Mouse (Mus musculus) fat pad, adult 2 months (tissue): ENCODE measurements at regions not wholly inside any gene's neighbourhood (a gene's known extent, or its start where the extent isn't known, plus 50 kb on each side); places are given as distances from the start of the nearest gene placed in this dataset.

ENCODE experiments used
- DNase-seq: peaks from one replicate; pipeline ENCODE4 v3.0.0-alpha.2; 2011; ENCODE audit warnings: low read depth, low spot score; ENCODE audit errors: extremely low read depth

DNA sequence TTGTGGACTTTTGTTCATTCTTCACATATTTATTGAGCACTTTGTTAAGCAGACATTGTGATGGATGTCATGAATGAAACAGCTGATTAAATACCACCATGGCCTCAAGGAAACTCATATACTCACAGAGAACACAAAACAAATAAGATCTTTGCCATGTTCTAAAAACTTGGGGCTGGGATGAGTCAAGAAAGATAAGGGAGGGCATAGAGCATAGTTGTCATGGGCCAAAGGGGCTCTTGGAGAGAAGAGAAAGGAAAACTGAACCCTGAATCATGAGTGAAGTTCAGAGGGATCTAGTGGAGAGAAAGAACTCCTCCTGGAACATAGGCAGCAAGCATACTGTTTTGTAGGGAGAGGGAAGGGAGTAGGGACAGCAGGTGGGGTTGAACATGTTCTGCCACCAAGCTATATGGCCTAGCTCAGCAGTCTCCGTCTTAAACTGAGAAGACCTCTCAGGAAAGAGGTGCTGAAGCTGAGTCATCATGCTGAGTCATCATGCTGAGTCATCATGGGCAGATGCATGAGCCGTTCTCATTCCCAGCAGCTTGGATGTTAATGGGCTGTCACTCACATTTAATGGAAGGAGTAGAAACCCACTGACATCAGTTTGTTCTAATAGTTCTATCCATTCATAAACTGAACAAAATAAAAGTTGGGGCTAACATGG, 69.6 kb downstream of the Cetn3 start:
- no peak for DNase-seq

DNA sequence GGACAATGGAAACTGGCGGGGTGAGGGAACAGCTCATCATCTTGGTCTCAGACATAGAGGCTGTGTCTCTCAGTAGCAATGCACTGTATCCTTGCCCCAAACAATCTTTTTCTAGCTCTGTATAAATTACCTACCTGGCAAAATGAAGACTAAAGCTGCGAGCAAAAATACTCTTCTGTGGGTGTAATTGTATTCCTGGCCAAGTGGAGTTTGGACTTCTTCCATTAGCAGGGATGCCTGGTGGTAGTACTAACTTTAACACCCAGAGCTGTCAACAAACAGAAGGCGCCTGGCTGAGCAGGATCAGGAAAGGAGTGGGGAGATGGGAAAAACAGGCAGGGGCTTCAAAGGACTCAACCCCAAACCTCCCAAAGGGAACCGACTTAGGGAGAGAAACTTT, 73.2 kb downstream of the Cetn3 start:
- DNase-seq: no peak

DNA sequence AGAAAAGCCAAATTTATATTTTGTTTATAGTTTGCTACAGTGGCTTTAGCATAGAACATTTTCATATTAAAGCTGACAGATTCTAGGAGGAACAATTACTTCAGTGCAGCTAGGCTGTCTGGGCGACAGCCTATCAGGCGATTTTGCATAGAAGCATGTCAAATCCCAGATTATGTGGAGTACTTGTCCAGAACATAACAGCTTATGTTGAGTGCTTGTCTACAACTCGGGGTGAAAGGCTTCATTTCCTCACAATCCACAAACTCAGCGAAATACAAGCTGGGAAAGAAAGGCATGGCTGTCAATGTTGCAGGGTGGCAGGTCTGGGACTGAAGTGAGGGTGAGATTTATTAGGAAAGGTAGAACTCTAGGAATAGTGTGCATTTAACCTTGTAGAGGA, 77.8 kb downstream of the Cetn3 start:
- DNase-seq: no peak

DNA sequence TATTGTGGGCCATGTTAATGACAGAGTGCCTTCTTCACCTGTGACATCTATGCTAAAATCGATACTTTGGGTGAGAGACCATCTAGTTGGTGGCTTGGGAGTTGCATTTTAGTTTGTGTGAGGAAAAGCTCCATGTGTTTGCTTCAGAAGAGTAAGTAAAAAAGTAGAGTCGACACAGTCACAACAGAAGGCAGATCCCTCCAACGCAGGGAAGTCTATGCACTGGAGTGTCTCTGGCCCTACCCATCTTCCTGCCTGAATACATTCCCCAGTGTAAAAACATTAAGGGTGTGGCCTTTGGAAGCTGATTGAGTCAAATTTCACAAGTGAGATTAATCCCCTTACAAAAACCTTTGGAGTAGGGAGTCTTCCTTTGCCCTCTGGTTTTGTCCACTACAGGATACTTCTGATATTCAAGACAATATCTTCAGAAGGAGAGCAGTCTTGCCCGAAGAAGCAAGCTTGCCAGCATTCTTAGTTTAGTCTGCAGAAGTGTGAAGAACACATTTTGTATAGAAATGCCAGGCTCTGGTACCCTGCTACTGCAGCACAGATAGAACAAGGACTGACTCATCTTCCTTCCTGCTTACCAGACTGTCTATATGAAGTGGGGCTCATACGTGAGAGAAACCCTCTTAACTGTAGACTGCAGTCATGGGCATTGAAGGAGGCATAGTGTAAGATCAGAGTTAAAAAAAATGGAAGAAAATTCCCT, 79.2 kb downstream of the Cetn3 start:
- DNase-seq: no peak

DNA sequence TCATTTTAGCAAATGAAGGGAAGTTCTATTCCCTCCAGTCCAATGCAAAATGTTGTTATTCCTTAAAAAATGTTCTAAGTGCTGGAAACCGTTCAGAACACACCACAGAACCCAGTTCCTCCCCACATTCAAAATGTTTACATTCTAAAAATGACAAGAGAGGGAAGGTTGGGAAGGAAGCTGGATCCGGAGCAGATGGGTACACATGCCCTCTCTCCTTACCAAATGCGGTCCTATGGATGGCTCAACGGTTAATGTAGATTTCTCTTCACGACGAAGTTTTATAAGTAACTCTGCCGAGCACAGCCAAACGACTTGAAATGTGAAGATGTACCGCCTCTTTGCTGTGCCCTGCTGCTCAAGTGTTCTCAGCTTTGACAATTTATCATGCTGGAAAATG, 88.3 kb downstream of the Cetn3 start:
- DNase-seq: no peak

DNA sequence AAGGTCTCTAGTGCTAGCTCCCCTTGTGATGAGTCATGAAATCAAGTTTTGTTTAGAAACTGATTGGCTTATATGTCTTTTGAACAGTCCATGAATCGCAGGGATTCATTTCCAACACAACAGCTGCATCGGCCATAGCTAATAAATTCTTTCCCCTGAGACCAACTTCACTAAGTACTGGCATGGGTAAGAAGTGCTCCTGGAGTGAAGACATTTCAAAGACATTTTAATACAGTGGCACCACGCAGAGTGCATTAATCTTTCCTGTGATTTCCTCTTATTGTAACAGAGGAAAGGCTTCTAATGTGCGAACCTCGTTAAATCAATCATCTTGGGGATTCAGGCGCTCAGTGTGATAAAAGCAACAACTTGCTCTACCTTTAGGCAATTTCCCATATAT, 103.0 kb downstream of the Cetn3 start:
- DNase-seq: no peak

DNA sequence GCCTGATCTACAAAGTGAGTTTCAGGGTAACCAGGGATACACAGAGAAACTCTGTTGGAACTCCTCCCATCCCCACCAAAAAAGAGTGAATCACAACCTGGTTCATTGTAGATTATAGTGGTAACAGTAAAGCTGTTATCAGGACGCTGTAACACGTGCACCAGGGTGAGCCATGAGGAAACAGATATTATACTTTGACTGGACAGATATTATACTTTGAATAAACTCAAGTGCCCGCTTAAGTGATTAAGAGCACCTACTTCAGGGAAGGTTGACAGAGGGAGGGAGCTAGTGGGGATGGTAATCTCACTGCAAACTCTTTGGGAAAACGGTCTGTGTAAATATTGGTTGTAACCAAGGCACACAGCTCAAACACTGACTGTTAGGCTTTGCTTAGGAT, 147.4 kb downstream of the Cetn3 start:
- no peak for DNase-seq

DNA sequence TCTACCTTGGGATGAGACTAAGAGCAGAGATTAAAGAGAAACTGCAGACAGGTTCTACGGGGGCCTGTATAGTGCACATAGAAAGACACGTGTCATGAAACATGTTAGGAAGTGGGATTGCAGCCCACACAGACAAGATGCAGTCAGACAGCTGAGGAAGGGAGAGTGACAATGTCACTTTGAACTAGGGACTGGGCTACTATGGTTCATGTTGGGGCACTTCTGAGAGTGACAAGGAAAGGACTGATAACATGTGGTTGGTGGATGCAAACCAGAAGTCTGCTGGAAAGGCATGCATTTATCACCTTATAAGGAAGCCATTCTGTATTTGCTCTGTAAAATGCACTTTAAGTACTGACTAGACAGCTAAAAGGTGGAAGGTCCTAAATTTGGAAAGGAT, 148.3 kb downstream of the Cetn3 start:
- DNase-seq: no peak

DNA sequence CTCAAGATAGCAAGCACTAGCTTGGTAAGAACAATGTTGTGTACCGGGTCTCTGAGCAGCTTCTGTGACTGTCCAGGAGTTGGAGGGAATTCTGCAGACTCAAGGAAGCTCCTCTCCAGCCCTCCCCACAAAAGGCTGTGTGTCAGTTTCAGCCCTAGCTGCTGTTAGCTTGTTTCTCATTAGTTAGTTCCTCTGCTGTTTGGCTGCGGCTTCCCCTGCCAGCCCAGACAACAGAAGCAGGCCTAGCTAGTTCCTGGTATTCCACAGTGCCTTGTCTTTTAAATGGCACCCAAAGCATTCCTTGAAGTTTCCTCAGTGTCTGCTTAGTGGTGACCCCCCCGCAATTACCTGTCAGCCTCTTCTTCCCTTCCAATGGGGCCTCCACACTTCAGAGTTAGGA, 154.2 kb downstream of the Cetn3 start:
- no peak for DNase-seq

DNA sequence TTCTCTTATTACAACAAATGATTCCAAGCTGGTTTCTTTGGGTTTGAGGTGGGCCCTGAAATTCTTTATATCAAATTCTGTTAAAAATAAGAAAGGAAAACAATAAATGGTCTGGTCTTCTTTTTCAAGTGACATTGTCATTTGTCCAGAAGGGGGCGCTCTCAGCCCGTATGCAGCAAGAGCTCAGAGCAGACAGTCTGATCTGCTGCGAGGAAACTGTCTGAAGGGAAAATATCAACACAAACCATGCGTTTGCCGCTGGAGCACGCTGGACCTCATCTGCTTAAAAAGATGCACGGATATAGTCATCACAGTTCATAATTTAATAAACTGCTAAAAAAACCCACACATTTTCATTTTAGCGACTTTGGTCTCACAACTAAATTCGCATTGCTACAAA, 161.2 kb downstream of the Cetn3 start:
- DNase-seq: no peak

DNA sequence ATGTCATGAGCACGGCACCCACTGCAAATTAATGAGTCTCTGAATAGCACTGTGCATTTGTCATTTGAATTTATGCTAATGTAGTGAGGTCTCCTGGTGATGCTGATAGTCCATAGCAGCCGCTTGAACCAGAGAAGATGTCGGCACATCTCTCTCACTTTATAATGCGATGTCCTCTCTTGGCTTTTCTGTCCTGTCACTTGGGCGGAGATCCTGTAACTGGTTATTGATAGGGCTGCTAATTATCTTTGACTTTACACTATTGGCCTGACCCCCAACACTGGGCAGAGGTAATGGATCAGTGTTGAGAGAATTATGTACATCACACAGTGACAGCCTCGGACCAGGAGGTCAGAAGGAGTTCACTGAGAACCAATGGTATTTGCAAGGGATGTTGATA, 161.6 kb downstream of the Cetn3 start:
- DNase-seq: no peak

DNA sequence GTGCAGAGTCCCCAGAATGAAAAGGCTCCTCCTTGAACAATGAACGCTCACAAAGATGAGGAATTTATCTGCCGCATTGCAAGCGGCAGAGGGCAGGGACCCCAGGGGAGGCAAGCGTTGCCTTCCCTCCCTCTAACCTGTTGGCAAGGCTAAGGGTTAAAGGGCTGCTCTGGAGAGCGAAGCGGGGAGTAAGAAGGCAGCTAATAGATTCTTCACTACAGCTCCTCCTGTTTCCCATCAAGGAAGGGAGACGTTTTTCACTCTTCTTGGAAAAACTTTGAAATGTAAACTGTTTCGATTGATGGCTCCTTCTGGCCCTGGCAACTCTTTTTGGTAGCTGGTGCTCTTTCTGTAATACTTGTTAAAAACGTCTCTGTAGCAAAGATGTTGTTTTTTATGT, 162.9 kb downstream of the Cetn3 start:
- DNase-seq: no peak

DNA sequence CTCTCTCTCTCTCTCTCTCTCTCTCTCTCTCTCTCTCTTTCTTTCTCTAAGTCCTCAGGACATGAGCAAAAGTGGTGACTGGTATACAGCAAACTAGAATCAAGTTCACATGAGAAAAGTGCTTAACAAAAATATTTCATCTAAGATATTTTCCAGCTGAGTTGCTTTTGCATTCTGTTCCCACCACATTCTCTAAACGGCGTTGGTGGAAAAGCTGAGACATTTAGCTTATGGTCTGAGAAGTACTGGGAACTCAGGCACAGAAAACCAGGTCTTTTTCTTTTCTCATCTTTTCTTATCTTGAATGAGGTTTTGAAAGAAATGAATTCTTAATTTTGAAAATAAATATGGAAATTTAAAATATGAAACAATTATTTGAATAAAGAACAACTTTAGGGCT, 182.6 kb downstream of the Cetn3 start:
- DNase-seq: no peak

DNA sequence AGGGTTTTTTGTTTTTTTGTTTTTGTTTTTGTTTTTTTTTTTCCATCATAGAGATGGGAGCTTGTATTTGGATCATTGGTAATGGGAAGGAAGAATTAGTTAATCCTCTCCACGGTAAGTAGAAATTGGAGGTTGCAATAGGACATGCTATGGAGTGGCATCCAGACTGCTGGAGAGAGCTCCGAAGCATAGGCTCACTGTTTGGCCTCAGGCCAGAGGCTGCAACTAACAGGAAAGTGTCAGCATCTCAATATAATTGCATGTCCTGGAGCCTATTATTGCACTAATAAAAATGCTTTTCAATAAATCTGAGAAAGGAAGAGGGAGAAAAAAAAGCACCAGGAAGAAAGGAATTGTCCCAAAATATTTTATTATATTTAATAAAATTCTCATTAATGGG, 193.0 kb downstream of the Cetn3 start:
- DNase-seq: no peak

DNA sequence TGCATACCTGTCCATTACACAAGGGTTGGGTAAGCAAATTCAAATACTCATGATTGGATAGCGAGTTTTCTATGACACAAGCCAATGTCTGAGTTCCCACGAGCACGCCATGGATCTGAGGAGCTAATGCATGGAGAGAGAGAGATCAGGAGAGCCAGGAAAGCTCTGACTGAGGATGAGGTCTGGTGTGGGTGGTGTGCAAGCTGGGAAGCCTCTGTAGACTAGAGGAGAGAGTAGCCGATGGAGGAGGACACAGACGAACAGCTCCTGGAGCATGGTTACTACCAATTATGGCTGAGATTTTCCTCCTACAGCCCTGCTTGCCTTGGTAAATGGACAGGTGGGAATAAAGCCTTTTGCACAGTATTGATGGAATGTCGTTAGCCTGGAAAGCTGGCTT, 195.1 kb downstream of the Cetn3 start:
- DNase-seq: no peak

DNA sequence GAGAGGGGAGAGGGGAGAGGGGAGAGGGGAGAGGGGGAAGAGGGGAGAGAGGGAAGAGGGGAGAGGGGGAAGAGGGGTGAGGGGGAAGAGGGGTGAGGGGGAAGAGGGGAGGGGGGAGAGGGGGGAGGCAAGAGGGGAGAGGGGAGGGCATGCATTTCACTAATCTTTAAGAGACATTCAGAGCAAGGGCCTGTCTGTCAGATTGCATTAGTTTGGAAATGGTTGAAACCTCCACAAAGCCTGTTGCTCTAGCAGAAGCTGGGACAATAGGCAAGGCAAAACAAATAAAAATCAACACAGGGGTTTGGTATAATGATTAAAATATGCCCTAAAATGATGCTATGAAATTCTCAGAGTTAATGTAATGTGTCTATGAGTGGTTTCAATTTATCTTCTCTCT, 196.4 kb downstream of the Cetn3 start:
- DNase-seq: no peak

DNA sequence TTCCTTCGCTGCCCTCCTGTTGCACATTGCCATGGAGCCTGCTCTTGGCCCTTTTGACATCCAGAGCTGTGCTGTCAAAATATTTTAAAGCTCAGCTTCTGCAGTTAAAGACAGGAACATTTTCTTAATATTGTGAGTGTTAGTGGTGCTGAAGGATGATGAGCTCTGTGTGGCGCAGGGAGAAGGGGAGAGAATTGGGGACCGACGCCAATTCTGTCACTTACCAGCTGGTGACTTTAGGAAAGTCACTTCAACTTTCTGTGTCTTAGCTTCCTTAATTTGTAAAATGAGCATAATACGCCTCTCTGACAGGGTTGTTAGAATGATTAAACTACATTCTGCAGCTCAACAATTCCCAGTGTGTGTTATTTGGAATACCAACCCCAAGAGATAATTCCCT, 197.2 kb downstream of the Cetn3 start:
- no peak for DNase-seq

DNA sequence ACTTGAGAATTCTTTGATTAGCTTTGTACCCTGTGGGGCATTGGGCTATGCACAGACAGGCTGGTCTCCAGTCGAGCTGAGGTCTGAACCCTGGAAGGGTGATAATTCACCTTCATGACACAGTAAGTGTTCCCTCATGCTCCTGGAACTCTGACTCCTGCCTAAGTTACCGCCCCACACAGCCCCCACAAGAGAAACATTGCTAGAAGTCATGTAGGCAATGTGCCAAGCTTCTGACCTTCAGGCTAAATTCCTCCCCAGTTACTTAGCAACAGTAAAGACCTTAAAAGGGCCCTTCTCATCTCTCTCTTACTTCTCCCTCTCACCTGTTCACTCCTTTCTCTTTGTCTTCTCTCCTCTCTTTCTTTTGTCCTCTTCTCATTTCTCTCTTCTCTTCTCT, 199.6 kb downstream of the Cetn3 start:
- no peak for DNase-seq

DNA sequence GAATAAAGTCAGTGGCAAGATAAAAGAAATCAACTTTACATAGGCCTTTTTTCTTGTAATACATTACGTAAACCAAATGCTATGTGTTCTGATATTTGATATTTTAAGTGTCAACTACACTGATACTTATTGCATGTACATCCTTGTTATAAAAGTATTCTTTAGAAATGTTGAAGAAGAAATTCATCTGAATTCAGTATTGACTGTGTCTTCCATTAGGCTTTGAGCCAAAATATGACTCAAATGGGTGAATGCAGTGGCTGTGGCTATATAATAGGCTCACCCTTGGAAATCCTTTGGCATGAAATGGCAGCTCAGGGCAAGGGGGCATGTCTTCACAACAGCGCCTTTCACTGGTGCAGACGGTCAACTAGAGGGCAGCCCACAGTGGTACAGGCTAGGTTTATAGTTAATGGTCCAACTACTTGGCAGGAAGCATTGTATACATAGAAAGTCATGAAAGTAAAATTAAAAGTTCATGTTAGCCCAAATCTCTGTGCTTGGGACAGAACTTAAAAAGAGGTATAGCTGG, 217.9 kb downstream of the Cetn3 start:
- no peak for DNase-seq

DNA sequence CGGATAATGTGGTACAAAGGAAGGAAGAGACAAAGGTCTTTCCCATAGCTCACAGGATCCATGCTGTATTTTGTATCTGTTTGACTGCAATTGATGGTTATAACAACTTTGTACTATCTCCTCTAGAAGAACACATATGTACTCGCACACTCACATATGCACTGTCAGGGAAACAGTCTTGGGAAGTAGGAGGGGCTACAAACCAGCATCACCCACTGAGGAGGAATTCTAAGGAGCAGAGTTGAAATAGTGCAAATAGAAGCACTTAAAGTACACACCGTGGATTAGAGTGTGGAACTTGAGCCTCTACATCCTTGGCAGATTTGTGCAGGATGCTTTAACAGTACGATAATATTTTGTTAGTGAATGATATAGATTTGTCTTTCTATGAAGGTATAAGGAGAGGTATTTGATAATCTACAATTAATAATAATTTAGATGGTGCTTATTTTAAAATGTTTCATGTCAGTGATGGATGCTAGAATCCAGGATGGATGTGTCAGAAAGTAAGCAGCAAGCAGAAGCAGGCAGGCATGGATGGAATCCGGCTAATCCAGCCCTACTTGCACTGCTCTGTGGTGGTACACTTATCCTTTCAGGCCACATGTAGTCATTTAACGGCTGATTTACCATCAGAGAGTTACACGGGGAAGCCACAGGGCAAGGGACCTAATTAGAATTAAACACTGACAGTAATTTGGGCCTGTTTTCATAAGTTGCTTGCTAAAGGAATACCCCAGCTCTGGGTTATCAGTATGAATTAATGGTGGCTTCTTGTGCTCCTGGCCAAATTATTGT, 223.3 kb downstream of the Cetn3 start:
- no peak for DNase-seq

DNA sequence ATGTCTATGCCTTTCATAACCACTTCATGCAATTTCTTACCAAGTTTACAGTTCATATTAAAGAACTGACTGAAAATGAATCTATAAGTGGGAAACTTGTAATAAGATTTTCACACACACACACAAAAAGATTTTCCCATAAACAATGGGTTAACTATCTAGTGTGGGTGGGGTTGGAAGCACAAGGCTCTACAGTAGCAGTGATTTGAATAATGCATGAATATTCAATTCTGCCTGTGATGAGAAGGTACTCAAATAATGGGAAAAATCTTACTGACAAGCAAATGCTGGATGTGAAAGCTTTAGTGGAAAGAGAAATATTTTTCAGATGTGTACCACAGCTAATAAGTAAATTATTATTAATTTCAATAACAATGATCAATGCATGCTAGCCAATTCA, 224.3 kb downstream of the Cetn3 start:
- no peak for DNase-seq

DNA sequence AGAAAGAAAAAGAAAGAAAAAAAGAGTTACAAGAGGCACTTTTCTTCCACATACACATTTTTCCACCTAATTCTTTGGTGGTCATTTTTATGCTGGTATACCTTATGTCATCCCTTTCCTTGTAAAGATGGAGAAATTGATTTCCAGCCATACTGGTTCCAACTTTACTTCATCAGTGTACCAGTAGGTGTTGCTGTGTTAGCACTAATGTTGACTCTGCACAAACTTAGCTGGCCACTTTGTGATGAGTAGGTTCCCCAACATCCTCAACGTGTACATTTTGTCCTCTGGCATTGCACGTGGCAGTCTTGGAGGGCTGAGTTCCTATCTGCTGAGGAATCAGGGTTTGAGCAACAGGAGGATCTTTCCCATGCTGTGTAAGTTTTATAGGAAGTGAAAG, 256.7 kb downstream of the Cetn3 start:
- DNase-seq: no peak
